Mouse (Mus musculus) testis, adult 2 months (tissue): ENCODE data around the gene Tlx3.

Experiments
- CTCF ChIP-seq: fragments of 200-500 bp; IDR thresholded peaks from 2 replicates; pipeline ENCODE4 v1.5.1; 2012; ENCODE audit warnings: low read depth, mild to moderate bottlenecking, inconsistent platforms, low read length, moderate library complexity; ENCODE audit not compliant: control insufficient read depth, insufficient read depth, insufficient replicate concordance
- POLR2A ChIP-seq: fragments of 200-500 bp; IDR thresholded peaks from 2 replicates; pipeline ENCODE4 v1.6.1; 2012; ENCODE audit warnings: low read depth, mild to moderate bottlenecking, inconsistent platforms, low read length, moderate library complexity; ENCODE audit not compliant: control insufficient read depth

- TF ChIP-seq CTCF (no peak), POLR2A (no peak)
These were observed 22.7 kb downstream of the Tlx3 start for GRCm38 (mm10) chr11:33180701-33181116.
